Comparison of ENCODE assay signal across 26 mouse cellular contexts in the genomic region with DNA sequence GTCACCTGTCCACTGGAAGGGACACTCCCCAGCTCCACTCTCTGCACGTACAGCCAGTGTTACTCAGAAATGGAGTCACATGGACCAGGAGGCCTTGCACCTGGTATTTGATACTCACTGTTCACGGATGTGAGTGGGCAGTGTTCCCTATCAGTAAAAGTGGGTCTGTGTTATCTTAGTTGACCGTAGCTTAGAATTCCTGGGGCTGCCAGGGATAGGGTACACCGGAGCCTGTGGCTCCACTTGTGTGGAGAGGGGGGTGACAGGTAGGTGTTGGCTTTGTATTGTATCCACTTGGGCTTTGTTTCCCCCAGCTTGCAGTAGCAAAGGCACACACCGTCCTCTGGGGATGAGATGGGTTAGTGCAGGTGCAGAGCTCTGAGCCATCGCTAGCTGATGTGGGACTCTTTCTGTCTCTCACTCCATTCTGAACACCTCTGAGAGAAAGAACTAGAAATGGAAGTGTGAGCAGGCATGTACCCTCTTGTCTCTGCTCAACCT. TPM values are rescaled to one million over a fixed set of nuclear protein-coding genes. Genes with fewer than 3 reads are reported as not detected.
DNase-seq lines count a peak whose midpoint lies in the region; ATAC-seq and TF ChIP-seq lines count a peak whose summit lies in the region.
"Had no signal": no experiment of that assay in that cellular context is flagged by ENCODE, and none has a peak within 500 bp of the region (broad histone marks: within the 10 kb centered on the region; RNA-seq: fewer than 3 reads in every experiment).

No protein-coding gene starts in this region.

- peak; percentile 19; the same call in 1 of the 2 replicates for ATAC-seq in lung, embryonic 16.5 days (ENCODE audit: low read depth)
- peak; percentile 65; the same call in 1 of the 2 replicates for ATAC-seq in stomach, embryonic 16.5 days (ENCODE audit: insufficient read depth, low FRiP score)
- ATAC-seq in intestine, embryonic 15.5 days, result no peak
- ATAC-seq: activated CD4-positive, CD25-positive, alpha-beta regulatory T cell, adult 4 months; CD4-positive, CD25-positive, alpha-beta regulatory T cell, adult 4 months; forebrain, embryonic 13.5 days; forebrain, embryonic 16.5 days; hindbrain, postnatal 0 days; inflammation-experienced regulatory T-cells, adult 6 months; intestine, postnatal 0 days had no signal

- peak overlapping the region; percentile 44; the same call in 1 of the 2 replicates for H3K27ac ChIP-seq in heart, embryonic 10.5 days
- H3K27ac ChIP-seq in lung, embryonic 16.5 days (ENCODE audit: low read length), result peak overlapping the region; percentile 17; the same call in 1 of the 2 replicates
- no peak overlapping the region for H3K27ac ChIP-seq in CH12.LX (ENCODE audit: insufficient read depth, low read depth)
- no peak overlapping the region for H3K27ac ChIP-seq in stomach, embryonic 16.5 days (ENCODE audit: low read length)
- H3K27ac ChIP-seq in intestine, embryonic 15.5 days, result no peak overlapping the region
- H3K27ac ChIP-seq: forebrain, embryonic 10.5 days; forebrain, embryonic 13.5 days; gastrocnemius, adult 2 months; hindbrain, embryonic 14.5 days; hindbrain, postnatal 0 days had no signal

- dilution Hi-C loops in CH12.LX (cut with MboI; ENCODE audit: extremely low pct_ligation_motif_present, extremely low pct_unique_long_range_greater_than_20kb, low sequenced_read_pairs), result no loop called here

- no peaks in the 10 kb centered on the region for H3K27me3 ChIP-seq in heart, embryonic 10.5 days (ENCODE audit: insufficient read depth, poor library complexity, severe bottlenecking)
- H3K27me3 ChIP-seq in lung, embryonic 16.5 days (ENCODE audit: control insufficient read depth, insufficient read depth, low read depth, low read length), result no peaks in the 10 kb centered on the region
- no peaks in the 10 kb centered on the region for H3K27me3 ChIP-seq in CH12.LX (replicated peaks)
- H3K27me3 ChIP-seq in stomach, embryonic 16.5 days (ENCODE audit: control insufficient read depth, insufficient read depth, low read length), result no peaks in the 10 kb centered on the region
- H3K27me3 ChIP-seq in intestine, embryonic 15.5 days (replicated peaks), result no peaks in the 10 kb centered on the region
- H3K27me3 ChIP-seq: forebrain, embryonic 13.5 days had no signal

- no peak for TF ChIP-seq POLR2A in CH12.LX (IDR thresholded peaks at IDR 0.05; ENCODE audit: low read depth, low read length)

- WGBS in heart, embryonic 10.5 days, result 66% methylated on average over 6 of the region's 6 CpGs
- 66% methylated on average over 6 of the region's 6 CpGs for WGBS in lung, embryonic 16.5 days
- 78% methylated on average over 6 of the region's 6 CpGs for WGBS in stomach, embryonic 16.5 days
- WGBS in intestine, embryonic 15.5 days, result 87% methylated on average over 6 of the region's 6 CpGs

- no peak for DNase-seq in heart, embryonic 10.5 days (ENCODE audit: low spot score)
- DNase-seq in heart, adult 9 months (ENCODE audit: low spot score in 2 of 2), result no peak
- DNase-seq in lung, postnatal 10 days, result no peak
- DNase-seq in CH12.LX (ENCODE audit: extremely low read depth), result peak; percentile 11
- DNase-seq in left cerebral cortex, postnatal 14 days (ENCODE audit: low spot score in 2 of 2), result no peak
- DNase-seq: adrenal gland, adult 8-10 months; adrenal gland, postnatal 25 days; cerebellum, adult 18-20 months; cerebellum, adult 9-10 months; cerebellum, postnatal 14 days; gastrocnemius, adult 2 months; gastrocnemius, postnatal 14 days; heart, adult 18-20 months had no signal

- H3K4me1 ChIP-seq in heart, embryonic 10.5 days, result peaks cover 49% of the 10 kb centered on the region
- H3K4me1 ChIP-seq in lung, embryonic 16.5 days (replicated peaks; ENCODE audit: control insufficient read depth, insufficient read depth, low read length), result peaks cover 20% of the 10 kb centered on the region
- peaks cover 7 to 35% of the 10 kb centered on the region in 2 experiments for H3K4me1 ChIP-seq in CH12.LX (ENCODE audit: control insufficient read depth in 1 of 2, insufficient read depth in 2 of 2)
- H3K4me1 ChIP-seq in stomach, embryonic 16.5 days (ENCODE audit: control insufficient read depth, insufficient read depth, low read length), result peaks cover 9% of the 10 kb centered on the region
- H3K4me1 ChIP-seq in intestine, embryonic 15.5 days (replicated peaks), result peaks cover 8% of the 10 kb centered on the region; the same call in 1 of the 2 replicates
- H3K4me1 ChIP-seq: forebrain, embryonic 13.5 days had no signal

- in situ Hi-C loops in CH12.LX (cut with MboI; ENCODE audit: low pct_ligation_motif_present, low pct_unique_long_range_greater_than_20kb, low sequenced_read_pairs), result no loop called here

- H3K9ac ChIP-seq in lung, embryonic 16.5 days (ENCODE audit: low read length), result no peak overlapping the region
- no peak overlapping the region for H3K9ac ChIP-seq in CH12.LX (ENCODE audit: insufficient read depth, low read depth)
- H3K9ac ChIP-seq in stomach, embryonic 16.5 days (ENCODE audit: low read length), result no peak overlapping the region
- H3K9ac ChIP-seq in intestine, embryonic 15.5 days, result no peak overlapping the region
- H3K9ac ChIP-seq: forebrain, embryonic 13.5 days; hindbrain, embryonic 14.5 days had no signal

- no peak overlapping the region for H3K4me2 ChIP-seq in lung, embryonic 16.5 days (ENCODE audit: low read depth, low read length)
- H3K4me2 ChIP-seq in CH12.LX (ENCODE audit: insufficient read depth, low read depth, poor library complexity, severe bottlenecking), result no peak overlapping the region
- no peak overlapping the region for H3K4me2 ChIP-seq in stomach, embryonic 16.5 days (ENCODE audit: low read depth, low read length)
- no peak overlapping the region for H3K4me2 ChIP-seq in intestine, embryonic 15.5 days (replicated peaks)
- H3K4me2 ChIP-seq: forebrain, embryonic 13.5 days; heart, embryonic 11.5 days; hindbrain, embryonic 14.5 days had no signal

- no peak for TF ChIP-seq CTCF in CH12.LX (conservative IDR thresholded peaks at IDR 0.05 in 1 of 2, IDR thresholded peaks at IDR 0.05 in 1 of 2; ENCODE audit: low read depth in 2 of 2, low read length in 2 of 2)

- no peak for TF ChIP-seq RAD21 in CH12.LX (IDR thresholded peaks at IDR 0.05; ENCODE audit: low read depth, low read length)

- no peaks in the 10 kb centered on the region for H3K9me3 ChIP-seq in heart, embryonic 10.5 days
- H3K9me3 ChIP-seq in lung, embryonic 16.5 days (ENCODE audit: control insufficient read depth, low read length), result no peaks in the 10 kb centered on the region
- H3K9me3 ChIP-seq in CH12.LX (replicated peaks; ENCODE audit: low read length), result no peaks in the 10 kb centered on the region
- H3K9me3 ChIP-seq in stomach, embryonic 16.5 days (replicated peaks; ENCODE audit: control insufficient read depth, low read length), result no peaks in the 10 kb centered on the region
- no peaks in the 10 kb centered on the region for H3K9me3 ChIP-seq in intestine, embryonic 15.5 days
- H3K9me3 ChIP-seq: forebrain, embryonic 10.5 days; forebrain, embryonic 13.5 days had no signal

- H3K79me2 ChIP-seq in CH12.LX (replicated peaks; ENCODE audit: control insufficient read depth, extremely low read depth, insufficient read depth, poor library complexity, severe bottlenecking), result no peaks in the 10 kb centered on the region

- no peak overlapping the region for H3K4me3 ChIP-seq in heart, embryonic 10.5 days
- no peak overlapping the region for H3K4me3 ChIP-seq in lung, embryonic 16.5 days (ENCODE audit: low read length)
- no peak overlapping the region for H3K4me3 ChIP-seq in CH12.LX (replicated peaks in 1 of 3; ENCODE audit: low read depth in 2 of 3, low read length in 2 of 3, poor library complexity in 1 of 3)
- no peak overlapping the region for H3K4me3 ChIP-seq in stomach, embryonic 16.5 days (replicated peaks; ENCODE audit: low read length)
- H3K4me3 ChIP-seq in intestine, embryonic 15.5 days (replicated peaks), result no peak overlapping the region
- H3K4me3 ChIP-seq: forebrain, embryonic 10.5 days; forebrain, embryonic 13.5 days; gastrocnemius, adult 2 months had no signal

- intact Hi-C loops in left cerebral cortex, postnatal 14 days (cut with DNase I), result no loop called here

- H3K36me3 ChIP-seq in heart, embryonic 10.5 days, result peaks cover 23% of the 10 kb centered on the region
- peaks cover 3% of the 10 kb centered on the region; the same call in 1 of the 2 replicates for H3K36me3 ChIP-seq in lung, embryonic 16.5 days (ENCODE audit: control insufficient read depth, insufficient read depth, low read length)
- H3K36me3 ChIP-seq in CH12.LX (replicated peaks in 1 of 2; ENCODE audit: control insufficient read depth in 1 of 2, insufficient read depth in 1 of 2, low read length in 1 of 2), result peaks cover 25 to 77% of the 10 kb centered on the region in 2 experiments
- H3K36me3 ChIP-seq in stomach, embryonic 16.5 days (ENCODE audit: control insufficient read depth, insufficient read depth, low read length), result no peaks in the 10 kb centered on the region
- no peaks in the 10 kb centered on the region for H3K36me3 ChIP-seq in intestine, embryonic 15.5 days

- no peak for TF ChIP-seq EP300 in CH12.LX (IDR thresholded peaks at IDR 0.05; ENCODE audit: low read length)

TF ChIP-seq in CH12.LX, 34 proteins besides CTCF, POLR2A, EP300 and RAD21:
- 0 out of 2 replicates have a peak, but pooled peaks have one; percentile 18 for TF ChIP-seq TCF12 (IDR thresholded peaks at IDR 0.05; ENCODE audit: low read depth, low read length)
- no peak for TF ChIP-seq MEF2A (IDR thresholded peaks at IDR 0.05; ENCODE audit: borderline replicate concordance, low read depth, low read length)

RNA-seq across cellular contexts. Expression of a gene that starts 22.6 kb away (rescaled TPM):
- 36.5 and 42.3 TPM in 2 replicates for polyA plus RNA-seq in heart, embryonic 10.5 days (2016; fragmentation: Nextera tagmentation; extraction: Ambion mirVana)
- polyA plus RNA-seq in lung, embryonic 16.5 days (2015; fragmentation: Nextera tagmentation; extraction: Ambion mirVana), result 32.3 and 32.4 TPM in 2 replicates
- total RNA-seq in CH12.LX (2012; rRNA removed) (42.7 and 46.7 TPM in 2 replicates), CH12.LX (2014; rRNA removed) (24.2 and 24.5 TPM in 2 replicates)
- polyA plus RNA-seq in CH12.LX (2012; ENCODE audit: insufficient read length, low read depth), result 31.9 and 39.8 TPM in 2 replicates
- 22.2 and 24.5 TPM in 2 replicates for polyA plus RNA-seq in stomach, embryonic 16.5 days (2015; fragmentation: Nextera tagmentation; extraction: Ambion mirVana)
- 25.9 and 28.2 TPM in 2 replicates for polyA plus RNA-seq in intestine, embryonic 15.5 days (2015; fragmentation: Nextera tagmentation; extraction: Ambion mirVana)
- total RNA-seq in left cerebral cortex, postnatal 14 days (2021), result 10 to 100 TPM; 17.7 to 19.3 TPM

RNA-seq across cellular contexts. Expression of a gene that starts 55.1 kb away (rescaled TPM):
- polyA plus RNA-seq in heart, embryonic 10.5 days (2016; fragmentation: Nextera tagmentation; extraction: Ambion mirVana), result 96.9 and 120 TPM in 2 replicates
- 139 and 145 TPM in 2 replicates for polyA plus RNA-seq in lung, embryonic 16.5 days (2015; fragmentation: Nextera tagmentation; extraction: Ambion mirVana)
- total RNA-seq in CH12.LX (2012; rRNA removed) (65.1 and 71.9 TPM in 2 replicates), CH12.LX (2014; rRNA removed) (93.1 and 105 TPM in 2 replicates)
- 68.2 and 69.6 TPM in 2 replicates for polyA plus RNA-seq in CH12.LX (2012; ENCODE audit: insufficient read length, low read depth)
- polyA plus RNA-seq in stomach, embryonic 16.5 days (2015; fragmentation: Nextera tagmentation; extraction: Ambion mirVana), result 131 and 135 TPM in 2 replicates
- polyA plus RNA-seq in intestine, embryonic 15.5 days (2015; fragmentation: Nextera tagmentation; extraction: Ambion mirVana), result 110 TPM in 2 replicates
- total RNA-seq in left cerebral cortex, postnatal 14 days (2021), result 100 to 1,000 TPM; 140 to 154 TPM

Comparison
In these comparisons a context has a peak if more than half of its experiments do, and no peak if none do; other contexts are left out.
1. H3K27ac ChIP-seq: peak in heart, embryonic 10.5 days (single experiment) and lung, embryonic 16.5 days (single experiment); none in CH12.LX (single experiment), stomach, embryonic 16.5 days (single experiment) and intestine, embryonic 15.5 days (single experiment).